Mouse (Mus musculus): Measurements from ENCODE around the gene Net1.

- TF ChIP-seq FLI1 (IDR thresholded peaks at IDR 0.05; ENCODE audit: low read length) (no peak), GATA1 (IDR thresholded peaks at IDR 0.05; ENCODE audit: borderline replicate concordance, low read length) (no peak)
Observed at GRCm38 (mm10) chr13:3872832-3873231, 45.2 kb downstream of the Net1 start.
